Mouse (Mus musculus) bone marrow macrophage, adult 2 months (primary cell): ENCODE measurements around the gene Tomm6. TPM values are rescaled to one million over a fixed set of nuclear protein-coding genes. Genes with fewer than 3 reads are reported as not detected.

Source experiments
- H3K27ac ChIP-seq: 2 replicates; pipeline ENCODE4 v1.5.1; 2012; ENCODE audit warnings: low read depth, low read length; ENCODE audit not compliant: insufficient read depth
- H3K4me1 ChIP-seq: 2 replicates; pipeline ENCODE4 v1.6.1; 2012; ENCODE audit warnings: low read length; ENCODE audit not compliant: control insufficient read depth, insufficient read depth
- H3K4me3 ChIP-seq: 2 replicates; pipeline ENCODE4 v1.5.1; 2012; ENCODE audit warnings: mild to moderate bottlenecking, low read length, moderate library complexity; ENCODE audit not compliant: insufficient read depth
- CTCF ChIP-seq: IDR thresholded peaks from 2 replicates; pipeline ENCODE4 v1.5.1; 2012; ENCODE audit warnings: low read depth, mild to moderate bottlenecking, low read length, moderate library complexity
- POLR2A ChIP-seq: IDR thresholded peaks from 2 replicates; pipeline ENCODE4 v1.6.1; 2012; ENCODE audit warnings: mild to moderate bottlenecking, low read depth, low read length, borderline replicate concordance
- polyA plus RNA-seq: library from polyadenylated mRNA; stranded (reverse); fragments of >200 nt; gene quantifications from 2 replicates; pipeline ENCODE4 v1.2.4, GENCODE M21; 2012; ENCODE audit not compliant: missing spikeins, insufficient read depth, insufficient read length

The Tomm6 gene
- polyA plus RNA-seq, 1 experiment = 220 TPM

DNA sequence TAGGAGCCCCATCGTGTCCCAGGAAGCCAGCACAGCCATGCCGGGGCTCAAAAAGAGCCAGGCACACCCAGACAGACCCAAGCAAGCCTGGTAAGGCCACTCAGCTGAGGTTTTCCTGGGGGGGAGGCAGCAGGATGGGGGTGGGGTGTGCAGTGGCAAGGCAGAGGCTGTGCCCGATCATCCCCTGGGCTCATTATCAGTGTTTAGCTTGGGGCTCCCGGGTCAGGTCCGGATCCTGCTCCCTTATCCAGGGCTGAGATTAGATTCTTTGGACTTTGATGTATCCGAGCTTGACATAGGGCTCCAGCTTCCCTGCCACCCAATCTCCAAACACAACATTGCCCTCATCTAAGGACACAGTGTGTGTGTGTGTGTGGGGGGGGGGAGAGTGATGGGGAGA lies 23.7 kb upstream of the Tomm6 start:
- Histone ChIP-seq H3K4me3 (no peak overlapping the region), H3K27ac (no peak overlapping the region), H3K4me1 (peaks cover 16% of the 10 kb centered on the region)
- TF ChIP-seq CTCF (no peak), POLR2A (no peak)

DNA sequence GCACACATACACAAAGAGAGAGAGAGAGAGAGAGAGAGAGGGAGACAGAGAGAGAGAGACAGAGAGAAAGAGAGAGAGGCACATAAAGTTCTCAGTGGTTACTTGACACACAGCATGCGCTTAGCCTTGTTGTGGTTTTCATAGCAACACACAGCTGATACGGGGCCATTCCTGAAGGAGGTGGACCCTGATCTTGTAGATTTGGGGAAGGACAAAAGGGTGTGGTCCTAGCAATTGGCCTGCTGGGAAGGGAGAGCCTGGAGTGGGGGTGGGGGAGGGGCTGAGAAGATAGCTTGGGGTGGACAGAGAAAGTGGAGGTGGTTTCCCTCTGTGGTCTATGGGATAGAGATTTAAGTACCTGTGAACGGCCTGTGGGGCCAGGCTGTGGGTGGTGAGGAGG lies 21.9 kb upstream of the Tomm6 start:
- Histone ChIP-seq H3K4me3 (no peak overlapping the region), H3K27ac (no peak overlapping the region), H3K4me1 (peaks cover 5% of the 10 kb centered on the region)
- TF ChIP-seq CTCF (no peak), POLR2A (no peak)

DNA sequence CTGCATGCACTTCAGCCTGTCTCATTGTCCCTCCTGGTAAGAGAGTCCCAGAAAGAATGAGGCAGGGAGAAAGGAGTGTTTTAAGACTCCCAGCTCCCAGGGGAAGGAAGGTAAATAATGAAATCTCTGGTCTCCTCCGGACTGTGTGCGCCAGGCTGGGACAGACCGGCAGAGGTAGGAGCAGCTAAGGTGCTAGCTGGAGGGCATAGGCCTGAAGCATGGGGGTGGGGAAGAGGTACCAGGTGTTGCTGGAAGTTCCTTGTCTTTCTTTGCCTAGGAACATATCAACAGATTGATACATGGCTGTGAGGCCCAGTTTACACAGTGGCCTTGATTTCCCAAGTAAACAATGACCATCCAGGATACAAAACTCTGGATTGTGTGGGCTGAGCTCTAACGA lies 20.8 kb upstream of the Tomm6 start:
- Histone ChIP-seq H3K4me3 (no peak overlapping the region), H3K4me1 (no peaks in the 10 kb centered on the region), H3K27ac (no peak overlapping the region)
- no peak for TF ChIP-seq CTCF
- TF ChIP-seq POLR2A = no peak

DNA sequence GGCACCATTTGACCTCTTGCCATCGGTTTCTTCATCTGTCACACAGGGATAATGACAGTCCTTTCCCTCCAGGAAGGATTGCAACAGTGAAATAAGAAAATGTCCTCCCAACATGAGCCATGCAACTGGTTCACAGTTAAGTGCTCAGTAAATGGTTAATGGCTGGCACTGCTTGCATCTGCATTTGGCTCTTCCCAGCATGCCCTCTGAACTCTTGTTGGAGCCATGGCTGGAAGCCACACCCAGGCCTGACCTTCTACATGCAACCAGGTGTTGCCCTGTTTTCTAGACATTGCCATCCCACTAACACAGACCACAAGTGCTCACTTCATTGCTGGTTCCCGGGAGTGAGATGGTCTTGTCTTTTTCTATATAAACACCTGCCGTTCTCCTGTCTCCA lies 19.8 kb upstream of the Tomm6 start:
- Histone ChIP-seq H3K4me3 (no peak overlapping the region), H3K27ac (no peak overlapping the region), H3K4me1 (no peaks in the 10 kb centered on the region)
- TF ChIP-seq CTCF = no peak
- no peak for TF ChIP-seq POLR2A

DNA sequence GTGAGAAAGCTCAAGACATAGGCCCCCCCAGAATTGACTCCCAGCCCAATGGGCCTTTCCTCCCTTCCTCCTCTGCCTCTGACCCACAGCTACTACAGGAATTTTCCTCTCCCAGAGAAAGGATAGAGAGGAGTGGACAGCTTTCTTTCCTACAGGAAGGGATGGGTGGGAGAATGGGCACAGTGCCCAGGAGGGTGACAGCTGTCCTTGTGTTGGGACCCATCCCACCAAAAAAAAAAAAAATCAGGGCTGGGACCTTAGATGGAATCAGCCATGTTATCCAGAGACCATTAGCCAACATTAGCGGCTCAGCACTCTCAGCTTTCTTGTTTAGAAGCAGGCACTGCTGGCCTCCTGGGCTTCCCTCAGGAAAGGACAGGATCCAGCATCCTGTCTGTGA lies 18.0 kb upstream of the Tomm6 start:
- no peak overlapping the region for H3K27ac ChIP-seq
- no peaks in the 10 kb centered on the region for H3K4me1 ChIP-seq
- TF ChIP-seq CTCF (no peak), POLR2A (no peak)
- H3K4me3 ChIP-seq = no peak overlapping the region

DNA sequence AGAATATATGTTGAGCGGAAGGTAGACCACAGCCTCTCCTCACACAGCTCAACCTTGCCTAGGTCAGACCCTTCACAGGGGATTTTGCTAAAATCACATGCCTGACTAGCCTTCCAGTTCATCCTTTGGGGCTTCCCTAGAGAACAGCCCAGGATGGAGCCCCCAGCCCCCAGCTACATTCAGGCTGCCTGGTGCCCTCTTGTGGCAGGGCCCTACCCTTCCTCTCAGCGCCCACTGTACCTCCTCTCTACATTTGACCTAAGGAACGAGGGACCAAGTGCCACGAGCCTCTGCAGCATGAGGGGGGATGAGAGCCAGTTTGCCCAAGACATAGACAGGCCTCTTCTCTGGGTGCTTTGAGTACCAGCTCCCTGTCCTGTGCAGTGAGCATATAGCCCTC lies 16.5 kb upstream of the Tomm6 start:
- TF ChIP-seq CTCF (0 out of 2 replicates have a peak, but pooled peaks have one; percentile 15), POLR2A (no peak)
- H3K4me1 ChIP-seq = no peaks in the 10 kb centered on the region
- no peak overlapping the region for H3K27ac ChIP-seq
- H3K4me3 ChIP-seq = no peak overlapping the region

DNA sequence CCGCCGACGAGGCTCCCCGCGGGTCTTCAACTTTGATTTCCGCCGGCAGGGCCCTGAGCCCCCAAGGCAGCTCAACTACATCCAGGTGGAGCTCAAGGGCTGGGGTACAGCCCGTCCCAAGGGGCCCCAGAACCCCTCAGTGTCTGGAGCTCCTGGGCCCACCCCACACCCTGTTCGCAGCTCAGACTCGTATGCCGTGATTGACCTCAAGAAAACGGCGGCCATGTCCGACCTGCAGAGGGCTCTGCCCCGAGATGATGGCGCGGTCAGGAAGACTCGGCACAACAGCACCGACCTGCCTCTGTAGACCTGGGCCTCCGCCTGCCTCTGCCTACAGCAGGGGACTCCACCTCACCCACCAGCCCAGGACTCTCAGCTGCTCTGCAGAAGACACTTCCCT lies 15.4 kb upstream of the Tomm6 start:
- TF ChIP-seq CTCF = no peak
- no peak for TF ChIP-seq POLR2A
- no peak overlapping the region for H3K27ac ChIP-seq
- H3K4me1 ChIP-seq = no peaks in the 10 kb centered on the region
- H3K4me3 ChIP-seq = no peak overlapping the region

DNA sequence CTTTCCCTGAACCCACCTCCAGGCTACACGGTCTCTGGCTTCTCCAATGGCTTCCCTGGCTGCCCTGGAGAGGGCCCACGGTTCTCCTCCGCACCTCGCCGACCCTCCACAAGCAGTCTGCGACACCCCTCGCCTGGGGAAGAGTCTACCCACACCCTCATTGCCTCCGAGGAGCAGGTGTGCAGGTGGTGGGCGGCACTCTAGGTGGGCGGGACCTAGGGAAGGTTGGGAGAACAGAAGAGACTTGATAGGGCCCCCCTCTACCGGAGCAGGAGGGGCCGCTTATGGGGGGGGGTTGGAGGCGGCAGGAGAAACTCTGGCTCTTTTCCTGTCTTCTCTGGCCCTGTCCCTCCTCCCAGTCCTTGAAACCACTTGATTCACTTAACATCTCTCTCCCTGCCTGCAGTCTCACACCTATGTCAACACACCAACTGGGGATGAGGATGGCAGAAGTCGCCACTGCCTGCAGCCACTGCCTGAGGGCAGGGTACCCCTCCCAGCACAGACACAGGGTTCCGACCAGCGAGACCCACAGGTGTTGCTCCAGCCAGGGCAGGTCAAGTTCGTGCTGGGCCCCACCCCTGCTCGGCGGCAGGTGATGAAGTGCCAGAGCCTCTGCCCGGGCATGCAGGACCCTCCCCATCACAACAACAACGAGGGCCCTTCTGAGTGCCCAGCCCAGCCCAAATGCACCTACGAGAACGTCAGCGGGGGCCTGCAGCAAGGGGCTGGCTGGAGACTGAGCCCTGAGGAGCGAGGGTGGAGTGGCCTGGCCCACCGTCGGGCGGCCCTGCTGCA lies 14.6 kb upstream of the Tomm6 start:
- no peaks in the 10 kb centered on the region for H3K4me1 ChIP-seq
- no peak overlapping the region for H3K27ac ChIP-seq
- no peak overlapping the region for H3K4me3 ChIP-seq
- TF ChIP-seq CTCF (no peak), POLR2A (no peak)

DNA sequence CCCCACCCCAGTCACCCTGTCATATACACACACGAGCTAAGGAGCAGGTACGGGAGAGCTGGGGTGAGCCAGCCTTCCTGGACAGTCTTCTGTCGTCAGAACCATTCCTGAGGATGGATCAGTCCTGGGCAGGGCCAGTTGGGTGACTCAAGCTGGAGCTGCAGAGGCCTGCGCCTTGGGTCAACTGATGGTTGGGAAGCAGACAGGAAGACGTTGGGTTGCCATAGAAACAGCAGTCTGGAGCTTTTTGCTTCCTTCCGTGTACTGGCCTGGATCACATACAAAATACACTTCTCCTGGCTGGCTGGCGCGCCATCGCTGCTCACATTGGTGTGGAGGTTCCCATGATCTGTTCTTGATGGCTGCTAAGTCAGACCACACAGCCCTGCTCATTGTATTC lies 13.6 kb upstream of the Tomm6 start:
- no peak overlapping the region for H3K4me3 ChIP-seq
- TF ChIP-seq CTCF (no peak), POLR2A (no peak)
- no peaks in the 10 kb centered on the region for H3K4me1 ChIP-seq
- no peak overlapping the region for H3K27ac ChIP-seq

DNA sequence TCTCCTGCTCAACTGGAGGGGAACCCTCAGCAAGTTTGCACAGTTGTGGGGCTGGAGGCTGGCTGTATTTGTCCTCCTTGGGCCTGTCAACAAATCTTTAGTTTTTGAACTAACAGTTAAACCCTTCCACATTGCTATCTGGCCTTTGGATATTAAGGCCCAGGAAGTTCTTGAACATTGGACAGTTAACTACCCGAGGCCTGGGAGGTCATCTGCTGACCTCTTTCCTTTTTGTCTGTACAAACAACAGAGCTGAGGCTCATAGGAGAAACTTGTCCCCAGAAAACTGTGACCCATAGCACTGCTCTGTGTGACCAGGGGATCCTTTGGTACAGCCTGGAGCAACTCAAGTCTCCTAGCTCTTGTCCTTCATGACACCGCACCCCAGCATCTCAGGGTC lies 10.9 kb upstream of the Tomm6 start:
- Histone ChIP-seq H3K4me3 (no peak overlapping the region), H3K4me1 (peaks cover 4% of the 10 kb centered on the region; the same call in 1 of the 2 replicates), H3K27ac (no peak overlapping the region)
- TF ChIP-seq CTCF (no peak), POLR2A (no peak)
